Mouse (Mus musculus) heart, adult 8-10 months (tissue): ENCODE measurements at regions not wholly inside any gene's neighbourhood (a gene's known extent, or its start where the extent isn't known, plus 50 kb on each side); places are given as distances from the start of the nearest gene placed in this dataset.
A peak's percentile ranks its signal among the peaks of the same experiment; 100 is the strongest.
"Not testable (repeated sequence)": the region's sequence is repeated elsewhere in the genome, so short reads cannot be mapped to it uniquely, and the experiment has no call there.

Experiments
- DNase-seq: peaks from one replicate; pipeline ENCODE4 v3.0.0; 2022; ENCODE audit warnings: low spot score

DNA sequence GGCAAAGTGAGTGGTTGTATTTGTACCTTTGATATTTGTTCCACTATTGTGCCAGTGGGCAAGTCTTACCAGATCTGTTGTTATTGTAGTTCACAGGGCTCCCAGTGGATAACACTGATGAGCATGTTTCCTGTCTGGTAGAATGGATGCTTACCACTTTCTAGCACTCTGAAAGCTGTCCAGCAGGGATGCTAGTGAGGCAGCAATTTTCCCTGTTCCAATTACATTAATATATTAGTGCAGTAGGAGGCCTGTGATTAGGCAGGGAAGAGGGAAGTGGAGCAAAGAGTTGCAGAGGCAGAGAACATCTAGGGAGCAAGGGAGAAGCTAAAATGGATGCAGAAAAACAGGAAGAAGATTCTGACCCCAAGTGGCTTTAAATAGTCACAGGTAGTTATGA, 348.0 kb downstream of the Adam29 start:
- DNase-seq: not testable (repeated sequence)

DNA sequence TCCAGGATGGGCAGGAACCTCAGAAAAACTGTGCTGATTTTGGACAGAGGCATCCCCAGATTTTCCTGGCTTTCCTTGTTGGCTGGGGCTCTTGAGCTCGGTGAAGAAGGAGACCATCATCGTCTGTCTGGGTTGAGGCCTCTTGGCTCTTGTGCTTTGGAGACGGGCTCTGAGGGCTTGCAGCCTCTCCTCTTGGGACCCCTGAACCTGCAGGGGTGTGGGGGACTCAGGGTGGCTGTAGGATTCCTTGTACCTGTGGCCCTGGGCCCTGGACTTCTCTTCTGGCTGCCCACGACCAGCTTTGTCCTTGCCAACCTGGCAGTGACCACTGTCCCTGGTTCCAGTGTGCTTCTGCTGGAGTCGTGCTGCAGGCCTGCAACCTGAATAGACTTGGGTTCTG, 367.9 kb downstream of the Adam29 start:
- no peak for DNase-seq

DNA sequence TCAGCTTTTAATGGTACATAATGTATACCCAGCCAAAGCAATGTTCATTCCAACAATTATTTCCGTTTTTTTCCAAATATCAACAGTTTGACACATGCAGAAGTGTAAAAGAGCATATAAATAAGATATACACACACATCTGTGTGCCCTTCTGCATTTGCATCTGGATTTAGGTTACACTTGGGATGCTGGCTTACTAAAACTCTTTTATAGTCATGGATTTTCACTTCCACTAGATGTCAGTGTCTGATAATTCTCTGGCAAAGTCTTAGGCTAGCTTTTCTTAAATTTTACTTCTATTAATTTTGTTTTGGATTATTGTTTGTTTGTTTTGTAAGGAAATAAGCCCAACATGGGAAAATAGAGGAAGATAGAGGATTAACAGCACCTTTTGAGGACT, 377.4 kb downstream of the Adam29 start:
- DNase-seq: not testable (repeated sequence)

DNA sequence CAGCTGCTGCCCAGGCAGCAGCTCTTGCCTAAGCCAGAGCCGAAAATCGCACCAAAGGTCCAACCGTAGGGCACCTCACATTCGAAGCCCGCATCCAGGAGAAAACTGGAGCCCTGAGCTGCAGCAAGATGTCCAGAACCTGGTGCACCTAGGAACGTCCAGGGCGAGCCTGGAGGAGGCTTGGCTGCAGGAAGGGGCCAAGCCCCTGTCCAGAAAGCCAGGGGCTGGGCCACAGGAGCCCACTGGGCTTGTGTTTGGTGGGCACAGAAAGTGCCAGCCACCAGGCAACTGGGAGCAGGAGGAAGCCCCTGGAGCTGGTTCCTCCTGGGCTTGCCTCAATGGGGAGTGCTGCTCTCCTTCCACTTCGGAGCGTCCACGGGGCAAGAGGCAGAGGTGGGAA, 387.6 kb downstream of the Adam29 start:
- DNase-seq: not testable (repeated sequence)

DNA sequence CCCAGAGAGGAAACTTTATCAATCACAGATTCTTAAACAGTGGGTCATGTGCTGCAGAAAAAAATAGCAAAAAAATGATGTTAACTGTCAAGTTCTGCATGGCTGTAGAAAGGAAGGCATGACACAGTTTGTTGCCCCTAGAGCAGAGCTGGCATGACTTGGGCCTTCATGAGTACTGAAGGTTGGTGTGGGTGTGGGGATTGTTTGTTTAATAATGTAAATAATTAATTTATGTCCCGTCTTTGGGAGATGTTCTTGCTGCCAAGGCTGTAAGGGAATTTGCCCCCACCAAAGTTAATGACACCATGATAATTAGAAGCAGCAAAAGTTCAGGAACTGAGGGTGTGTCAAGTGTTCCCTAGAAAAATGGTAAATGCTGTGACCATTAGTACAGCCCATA, 429.4 kb downstream of the Adam29 start:
- DNase-seq: no peak

DNA sequence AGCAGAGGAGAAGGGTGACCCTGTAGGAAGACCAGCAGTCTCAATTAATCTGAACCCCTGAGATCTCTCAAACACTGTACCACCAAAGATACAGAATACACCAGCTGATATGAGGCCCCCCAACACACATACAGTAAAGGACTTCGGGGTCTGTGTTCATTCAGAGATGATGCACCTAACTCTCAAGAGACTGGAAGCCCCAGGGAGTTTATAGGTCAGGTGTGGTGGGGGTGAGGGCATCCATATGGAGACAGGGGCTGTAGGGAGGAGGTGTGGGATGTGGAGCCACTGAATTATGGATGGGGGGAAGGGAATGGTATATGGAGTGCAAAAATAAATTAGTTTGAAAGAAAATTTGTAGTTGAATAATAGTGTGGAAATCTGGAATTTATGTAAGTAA, 429.8 kb downstream of the Adam29 start:
- no peak for DNase-seq

DNA sequence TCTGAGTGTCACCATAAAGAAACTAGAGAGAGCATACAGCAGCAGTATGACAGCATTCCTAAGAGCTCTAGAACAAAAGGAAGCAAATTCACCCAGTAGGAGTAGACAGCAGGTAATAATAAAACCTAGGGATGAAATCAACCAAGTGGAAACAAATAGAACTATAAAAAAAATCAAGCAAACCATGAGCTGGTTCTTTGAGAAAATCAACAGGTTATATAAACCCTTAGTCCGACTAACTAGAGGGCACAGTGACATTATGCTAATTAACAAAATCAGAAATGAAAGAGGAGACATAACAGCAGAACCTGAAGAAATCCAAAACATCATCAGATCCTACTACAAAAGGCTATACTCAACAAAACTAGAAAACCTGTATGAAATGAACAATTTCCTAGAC, 434.4 kb downstream of the Adam29 start:
- DNase-seq: peak; percentile 0

DNA sequence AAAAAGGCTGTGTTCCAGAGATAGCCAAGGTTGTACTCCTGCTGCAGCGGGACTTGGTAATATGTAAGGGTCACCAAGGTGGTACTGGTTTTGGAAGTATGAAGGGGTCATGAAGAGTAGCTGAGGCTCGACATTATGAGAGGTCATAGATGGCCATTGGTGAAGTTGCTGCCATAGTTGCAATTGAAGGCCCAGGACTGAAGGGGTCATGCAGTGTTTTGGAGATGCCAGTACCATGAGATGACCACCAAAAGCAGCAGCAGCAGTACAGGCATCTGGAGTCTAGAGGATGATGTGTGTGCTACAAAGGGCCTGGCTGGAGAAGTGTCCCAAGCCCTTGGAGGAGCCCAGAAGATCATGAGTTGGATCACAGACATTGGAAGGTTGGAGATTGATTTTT, 440.0 kb downstream of the Adam29 start:
- not testable (repeated sequence) for DNase-seq

DNA sequence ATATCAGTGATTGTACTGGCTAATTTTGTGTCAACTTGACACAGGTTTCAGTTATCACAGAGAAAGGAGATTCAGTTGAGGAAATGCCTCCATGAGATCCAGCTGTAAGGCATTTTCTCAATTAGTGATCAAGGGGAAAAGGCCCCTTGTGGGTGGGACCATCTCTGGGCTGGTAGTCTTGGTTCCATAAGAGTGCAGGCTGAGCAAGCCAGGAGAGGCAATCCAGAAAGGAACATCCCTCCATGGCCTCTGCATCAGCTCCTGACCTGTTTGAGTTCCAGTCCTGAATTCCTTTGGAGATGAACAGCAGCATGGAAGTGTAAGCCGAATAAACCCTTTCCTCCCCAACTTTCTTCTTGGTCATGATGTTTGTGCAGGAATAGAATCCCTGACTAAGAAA, 440.8 kb downstream of the Adam29 start:
- not testable (repeated sequence) for DNase-seq

DNA sequence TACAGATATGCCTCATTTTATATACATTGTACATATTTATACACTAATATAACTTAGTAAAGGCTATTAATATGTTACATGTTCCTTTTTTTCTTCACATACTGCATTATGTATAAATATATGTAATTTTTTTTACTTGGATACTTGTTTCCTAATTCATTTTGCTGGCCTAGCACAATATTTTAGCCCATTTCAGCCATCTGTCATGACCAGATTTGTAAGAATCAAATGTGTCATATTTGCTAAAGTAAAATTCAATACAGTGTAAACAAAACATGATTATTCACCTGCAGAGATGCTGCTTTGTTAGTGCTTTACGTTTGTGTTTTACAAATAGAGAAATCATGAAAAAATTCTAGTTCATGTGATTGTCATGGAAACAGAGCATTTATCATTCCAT, 441.3 kb downstream of the Adam29 start:
- DNase-seq: no peak

DNA sequence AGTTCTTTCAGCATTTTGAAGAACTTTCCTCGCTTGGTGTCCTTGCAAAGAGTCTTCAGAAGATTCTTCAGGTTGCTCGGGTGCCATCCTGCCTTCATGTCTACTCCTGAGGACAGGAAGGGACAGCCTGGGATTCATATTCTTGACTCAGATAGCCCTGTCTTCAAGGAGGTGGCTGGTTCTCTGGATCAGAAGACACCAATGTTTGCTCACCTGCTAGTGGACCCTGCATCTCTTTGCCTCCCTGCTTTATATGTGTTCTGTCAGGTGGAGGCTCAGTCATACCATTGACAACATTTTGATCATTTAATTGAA, 441.9 kb downstream of the Adam29 start:
- DNase-seq: peak; percentile 3

DNA sequence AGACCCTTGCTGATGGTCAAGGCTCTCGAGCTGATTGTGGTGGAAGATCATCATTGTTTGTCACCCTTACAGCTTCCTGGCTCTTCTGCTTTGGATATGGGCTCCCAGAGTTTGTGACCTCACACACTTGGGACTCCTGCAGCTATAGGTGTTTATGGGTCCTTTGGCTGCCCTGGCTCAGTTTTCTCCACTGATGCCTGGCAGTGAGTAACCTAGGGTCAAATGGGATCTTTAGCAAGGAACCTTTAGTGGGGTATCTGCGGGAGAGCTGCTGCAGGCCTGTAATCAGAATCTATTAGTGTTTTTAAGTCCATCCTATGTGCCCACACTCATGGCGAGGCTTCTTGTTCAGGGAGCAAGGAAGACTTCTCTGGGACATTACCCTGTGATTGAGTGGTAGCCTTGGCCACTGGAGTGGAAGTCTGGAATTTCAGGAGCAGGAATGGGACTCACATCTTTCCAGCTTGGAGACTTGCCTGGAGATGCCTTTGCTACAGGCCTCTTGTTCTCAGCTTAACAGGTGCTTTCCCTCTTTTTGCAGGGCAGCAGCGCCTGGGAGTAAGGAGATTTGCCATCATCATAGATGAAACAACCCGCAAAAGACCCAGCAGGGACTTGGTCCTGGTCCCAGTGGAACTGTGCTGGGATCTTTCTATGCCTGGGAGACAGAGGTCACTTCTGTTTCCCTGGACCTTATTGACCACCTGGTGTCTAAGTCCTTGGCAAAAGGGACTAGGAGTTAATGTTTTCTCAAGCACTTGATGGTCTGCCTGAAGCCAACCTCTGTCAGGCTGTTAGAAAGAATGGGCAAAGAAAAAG, 442.5 kb downstream of the Adam29 start:
- no peak for DNase-seq

DNA sequence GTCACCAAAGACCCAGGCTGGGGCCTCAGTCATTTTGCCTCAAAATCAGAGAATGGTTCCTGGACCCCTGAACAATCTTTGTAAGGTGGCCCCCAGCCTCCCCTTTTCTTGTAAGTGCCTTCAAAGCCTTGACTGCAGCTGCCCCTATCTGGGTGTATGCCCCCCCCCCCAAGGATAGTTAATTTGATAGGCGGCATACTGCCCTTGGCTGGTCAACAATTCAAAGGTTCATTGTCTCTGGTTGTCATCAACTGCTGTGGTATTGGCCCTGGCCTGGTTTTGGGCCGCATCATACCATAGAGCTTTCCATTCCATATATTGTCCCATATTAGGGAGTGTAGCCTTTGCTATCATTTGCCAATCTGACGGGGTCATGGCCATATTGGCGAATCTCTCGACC, 446.0 kb downstream of the Adam29 start:
- DNase-seq: peak; percentile 0

DNA sequence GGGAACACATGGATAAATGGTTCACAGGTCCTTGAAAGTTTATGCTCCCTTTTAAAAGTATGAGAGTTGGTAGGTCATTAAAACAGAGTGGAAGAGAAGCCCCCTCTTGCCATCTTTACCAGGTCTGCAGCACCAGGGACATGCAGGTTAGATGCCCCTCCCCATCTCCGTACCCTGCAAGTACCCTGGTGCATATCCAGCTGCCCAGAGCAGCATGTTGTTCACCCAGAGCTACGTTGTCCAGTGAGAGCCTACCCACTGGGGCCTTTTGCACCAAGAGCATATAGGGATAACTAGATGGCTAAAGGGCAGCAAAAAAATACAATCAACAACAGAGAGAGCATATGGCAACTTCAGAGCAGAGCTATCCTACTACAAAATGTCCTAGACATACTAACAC, 449.3 kb downstream of the Adam29 start:
- no peak for DNase-seq
